Mouse (Mus musculus) mouse trophoblast stem cell (cell line): ENCODE data around the gene Enho.
"Not testable (repeated sequence)": the region's sequence is repeated elsewhere in the genome, so short reads cannot be mapped to it uniquely, and the experiment has no call there.

Experiments
- in situ Hi-C, 2 experiments: fragments of 300-500 bp; cut with MseI, MboI; formaldehyde crosslinking; loops; 2 replicates in 1 of 2; 3 replicates in 1 of 2; pipeline ENCODE4 v1.15.1; 2025

The Enho gene

GRCm38 (mm10) chr4:41639913-41640507, at the start of gene Enho:
Gene Enho, minus strand, starts transcription at chr4:41640324.
- in situ Hi-C loops = no loop called here

DNA sequence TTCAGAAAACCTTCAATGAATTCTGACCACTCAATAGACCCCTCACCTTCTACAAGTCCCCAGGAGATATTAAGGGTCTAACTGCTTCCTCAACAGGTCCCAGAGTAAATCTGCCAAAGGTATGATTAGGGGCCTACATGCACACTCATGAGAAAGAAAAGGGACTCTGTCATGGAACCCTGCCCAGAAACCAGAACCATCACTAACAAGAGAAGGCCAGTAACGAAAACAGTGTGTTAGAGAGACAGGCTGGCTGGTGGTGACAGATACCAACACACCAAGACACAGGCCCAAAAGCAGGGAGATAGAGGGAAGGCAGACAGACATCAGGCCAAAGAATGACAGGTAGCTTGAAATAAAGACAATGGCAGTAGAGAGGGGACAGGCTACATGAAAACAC, 48.4 kb upstream of the Enho start:
- in situ Hi-C loops = not testable (repeated sequence)

DNA sequence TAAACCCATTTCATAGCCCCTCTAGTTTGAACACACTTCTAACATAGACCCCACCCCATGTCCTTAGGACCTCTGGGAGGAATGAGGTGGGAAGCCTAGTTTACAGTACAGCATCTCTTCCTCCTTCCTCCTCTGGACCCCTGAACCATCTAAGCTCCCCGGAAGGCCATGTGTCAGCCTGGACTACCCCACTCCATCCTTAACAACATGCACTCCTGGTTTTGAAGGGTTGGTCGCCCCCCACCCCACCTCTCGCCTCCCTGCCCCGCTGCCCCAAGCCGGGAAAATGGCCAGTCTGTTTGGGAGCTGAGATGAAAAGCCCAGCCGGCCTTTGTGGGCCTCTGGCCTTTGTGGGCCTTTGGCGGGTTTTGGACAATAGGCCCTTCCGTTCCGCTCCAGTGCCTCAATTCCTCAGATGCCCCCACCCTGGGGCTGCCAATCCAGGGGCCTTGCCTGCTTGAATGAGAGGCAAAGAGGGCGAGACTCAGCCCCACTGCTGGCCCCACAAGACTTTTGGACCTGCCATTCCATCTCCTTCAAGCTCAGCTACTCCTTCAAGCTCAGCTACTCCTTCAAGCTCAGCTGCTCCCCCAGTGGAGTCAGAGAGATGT, 45.9 kb upstream of the Enho start:
- in situ Hi-C loops = not testable (repeated sequence)

DNA sequence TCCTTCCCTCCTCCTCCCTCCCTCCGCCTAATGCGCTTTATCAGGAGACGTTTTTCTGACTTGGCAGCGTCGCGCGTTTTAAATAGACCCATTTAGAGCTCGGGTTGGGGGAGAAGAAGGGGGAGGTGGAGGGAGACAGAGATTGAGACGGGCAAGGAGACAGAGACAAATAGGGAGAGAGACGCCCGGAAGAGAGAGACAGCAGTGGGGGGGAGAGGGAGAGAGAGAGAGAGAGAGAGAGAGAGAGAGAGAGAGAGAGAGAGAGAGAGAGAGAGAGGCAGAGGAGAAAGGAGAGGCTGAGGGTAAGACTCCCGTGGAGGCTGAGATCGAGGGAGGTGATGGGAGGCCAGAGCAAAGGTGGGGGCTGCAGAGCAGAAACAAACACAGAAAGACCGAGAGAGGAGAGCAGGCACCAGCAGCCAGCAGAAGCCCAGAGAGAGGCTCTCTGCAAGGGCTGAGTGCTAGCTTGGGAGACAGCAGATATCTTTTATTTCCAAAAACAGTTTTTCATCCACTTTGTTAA, 44.9 kb upstream of the Enho start:
- in situ Hi-C loops = not testable (repeated sequence)

GRCm38 (mm10) chr4:41684131-41684930, 44.2 kb upstream of the Enho start:
- in situ Hi-C loops = not testable (repeated sequence)

DNA sequence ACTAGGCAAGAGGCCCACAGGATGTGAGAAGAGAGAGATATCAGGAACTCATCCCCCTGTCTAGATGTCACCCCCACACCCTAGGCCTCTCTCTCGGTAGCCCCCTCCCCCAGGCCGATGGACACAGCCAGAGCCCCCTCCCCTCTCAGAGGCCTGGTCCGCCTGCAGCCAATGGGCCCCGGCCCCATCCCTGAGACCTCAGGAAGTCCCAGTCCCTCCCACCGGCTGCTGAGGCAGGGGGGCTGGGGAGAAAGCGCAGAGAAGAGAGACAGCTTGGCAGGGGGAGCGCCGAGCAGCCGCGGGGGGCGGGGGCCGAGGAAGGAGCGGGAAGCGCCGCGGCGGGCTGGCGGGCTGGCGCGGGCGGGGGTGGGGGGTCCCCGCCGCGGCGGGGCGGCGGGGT, 43.2 kb upstream of the Enho start:
- in situ Hi-C loops = not testable (repeated sequence)

DNA sequence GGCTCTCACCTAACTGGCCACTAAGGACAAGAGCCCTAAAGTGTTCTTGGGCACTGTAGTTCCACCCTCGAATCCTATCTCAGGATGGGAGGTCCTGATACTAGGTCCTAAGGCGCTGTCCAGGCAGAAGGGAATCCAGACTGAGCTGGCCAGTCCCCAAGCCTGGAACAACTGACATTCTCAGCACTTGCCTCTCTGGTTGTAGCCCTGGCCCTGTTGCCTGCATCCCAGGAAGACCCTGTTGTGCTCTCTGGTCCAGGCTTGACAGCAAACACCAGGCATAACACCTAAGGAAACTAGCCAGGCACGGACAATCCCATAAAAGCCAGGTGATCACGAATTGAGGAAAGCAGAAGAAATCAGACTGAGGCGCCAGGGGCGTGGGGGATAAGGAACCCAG, 42.7 kb upstream of the Enho start:
- in situ Hi-C loops = no loop called here

DNA sequence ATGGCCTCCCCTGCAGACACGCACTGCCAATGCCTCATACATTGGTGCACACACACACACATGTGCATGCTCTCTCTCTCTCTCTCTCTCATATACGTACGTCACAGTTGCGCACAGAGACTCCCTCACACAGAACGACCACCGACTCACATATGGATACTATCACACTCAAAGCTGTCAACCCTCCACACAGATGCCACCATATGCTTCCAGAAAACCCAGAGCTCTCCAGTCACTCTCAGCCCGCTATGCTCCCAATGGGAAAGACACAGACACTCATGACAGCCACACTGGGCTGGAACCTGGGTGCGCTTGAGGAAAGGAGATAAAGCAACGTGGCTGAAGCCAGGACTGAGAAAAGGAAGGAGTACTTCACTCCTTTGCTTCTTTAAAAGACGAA, 41.8 kb upstream of the Enho start:
- in situ Hi-C loops = no loop called here

- in situ Hi-C loops = no loop called here
Observed at GRCm38 (mm10) chr4:41681176-41681575, 41.1 kb upstream of the Enho start.

GRCm38 (mm10) chr4:41679291-41679690, 39.2 kb upstream of the Enho start:
- in situ Hi-C loops = no loop called here

GRCm38 (mm10) chr4:41678863-41679262, 38.7 kb upstream of the Enho start:
- in situ Hi-C loops = no loop called here

- in situ Hi-C loops = no loop called here
Observed at GRCm38 (mm10) chr4:41677006-41677629, 37.0 kb upstream of the Enho start.

DNA sequence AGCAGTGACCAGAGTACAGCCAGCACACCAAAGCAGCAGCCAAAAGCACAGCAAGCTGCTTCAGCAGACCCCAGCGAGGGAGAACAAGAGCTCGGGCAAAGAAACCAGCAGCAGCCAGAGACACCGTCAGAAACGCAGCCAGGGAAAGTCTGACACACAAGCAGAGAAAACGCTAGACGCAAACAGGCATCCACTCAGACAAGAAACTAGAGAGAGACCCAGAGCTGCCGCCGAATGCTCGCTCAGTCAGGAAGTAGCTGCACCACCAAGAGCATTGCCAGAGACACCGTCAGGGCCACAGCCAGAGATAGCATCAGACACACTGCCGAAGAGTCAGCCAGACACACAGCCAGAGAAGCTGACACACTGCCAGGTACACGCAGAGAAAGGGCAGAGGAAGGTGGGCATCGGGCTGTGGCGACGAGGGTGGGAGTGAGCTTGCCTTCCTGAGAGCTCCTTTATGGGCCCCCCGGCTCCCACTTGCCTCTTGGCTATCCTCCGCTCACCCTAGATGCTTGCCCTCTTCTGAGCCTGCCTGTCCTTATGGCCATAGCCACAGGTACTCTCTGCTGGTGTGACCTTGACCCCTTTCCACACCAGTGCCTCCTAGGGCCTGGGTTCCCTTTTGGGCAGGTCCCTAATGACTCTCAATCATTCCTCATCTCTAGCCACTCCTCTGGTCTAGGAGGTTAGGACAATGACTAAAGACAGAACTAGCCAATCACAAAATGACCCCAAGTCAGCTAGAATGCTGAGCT, 36.3 kb upstream of the Enho start:
- in situ Hi-C loops = no loop called here

GRCm38 (mm10) chr4:41673186-41673585, 33.1 kb upstream of the Enho start:
- in situ Hi-C loops = no loop called here

- in situ Hi-C loops = no loop called here
Observed at GRCm38 (mm10) chr4:41672522-41672963, 32.4 kb upstream of the Enho start.

DNA sequence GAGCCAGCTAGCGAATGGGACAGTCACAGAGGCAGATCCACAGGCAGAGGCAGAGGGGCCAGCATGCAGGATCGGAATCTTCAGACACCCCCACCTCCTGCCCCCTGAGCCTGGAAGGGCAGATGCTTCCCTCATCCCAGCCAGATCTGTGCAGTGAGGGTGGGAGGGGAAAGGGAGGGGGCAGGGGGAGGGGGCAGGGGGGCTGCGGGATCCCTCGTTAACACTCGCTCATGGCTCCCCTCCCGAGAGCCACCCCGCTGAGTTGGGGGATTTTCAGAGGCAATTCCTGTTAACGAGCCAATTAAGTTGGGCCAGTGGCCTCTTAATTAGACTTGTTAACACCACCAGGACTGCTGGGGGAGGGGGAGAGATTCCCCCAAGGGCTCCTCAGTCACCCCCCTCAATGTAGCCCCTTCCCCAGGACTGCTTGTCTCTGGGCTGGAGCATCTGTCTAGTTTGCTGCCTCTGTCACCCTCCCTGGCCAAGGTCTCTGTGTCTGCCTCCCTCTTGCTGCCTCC, 31.9 kb upstream of the Enho start:
- in situ Hi-C loops = no loop called here

DNA sequence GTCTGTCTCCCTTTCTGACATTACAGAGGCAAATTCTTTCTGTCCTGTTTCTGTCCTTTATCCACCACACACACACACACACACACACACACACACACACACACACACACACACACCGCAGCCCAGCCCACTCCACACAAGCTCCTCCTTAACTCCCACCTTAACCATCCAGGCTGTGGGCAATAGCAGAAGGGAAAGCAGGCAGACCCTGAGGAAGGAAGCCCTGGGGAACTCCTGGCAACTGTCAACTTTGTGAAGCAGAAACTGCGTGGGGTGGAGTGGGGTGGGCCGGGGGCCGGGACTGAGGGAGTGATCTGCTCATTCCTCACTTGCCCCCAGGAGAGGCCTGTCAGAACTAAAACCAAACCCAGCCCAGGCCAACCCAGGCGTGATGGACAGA, 31.4 kb upstream of the Enho start:
- in situ Hi-C loops = no loop called here

DNA sequence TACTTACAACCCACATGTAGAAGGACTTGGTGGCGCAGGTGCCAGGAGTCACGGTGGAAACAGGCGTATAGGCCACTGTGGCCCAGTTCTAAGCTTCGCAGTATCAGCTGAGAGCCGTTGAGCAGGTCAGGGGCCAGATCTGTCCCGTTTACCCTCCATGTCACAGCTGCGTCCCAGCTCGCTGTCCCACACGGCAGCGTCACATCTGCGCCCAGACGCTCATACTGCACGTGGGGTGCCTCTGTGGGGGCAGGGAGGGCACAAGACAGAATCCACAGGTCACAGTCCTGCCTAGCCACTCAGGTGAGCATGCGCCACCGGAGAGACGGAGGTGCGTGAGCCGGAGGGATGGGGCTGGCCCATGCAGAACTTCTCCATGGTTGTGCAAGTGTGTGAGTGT, 30.7 kb upstream of the Enho start:
- in situ Hi-C loops = no loop called here

DNA sequence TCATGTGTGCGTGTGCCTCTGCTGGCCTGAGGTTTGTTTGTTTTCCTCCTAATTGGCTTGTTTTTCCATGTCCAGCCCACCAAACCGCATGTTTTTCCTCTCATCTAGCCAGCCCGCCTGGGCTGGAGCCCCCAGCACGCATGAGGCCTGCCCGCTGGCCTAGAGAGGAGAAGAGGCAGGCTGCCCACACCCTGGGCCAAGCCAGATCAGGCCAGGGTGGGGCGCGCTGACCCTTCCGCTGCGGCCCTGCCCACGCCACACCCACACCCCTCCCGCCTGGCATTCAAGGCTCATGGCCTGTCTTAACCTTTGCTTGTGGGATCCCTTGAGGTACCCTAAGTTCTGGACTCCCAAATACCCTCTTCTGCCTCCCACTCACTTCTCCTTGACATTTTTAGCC, 26.5 kb upstream of the Enho start:
- in situ Hi-C loops = no loop called here

GRCm38 (mm10) chr4:41665009-41665675, 25.0 kb upstream of the Enho start:
- in situ Hi-C loops = no loop called here

GRCm38 (mm10) chr4:41664533-41664932, 24.4 kb upstream of the Enho start:
- in situ Hi-C loops = no loop called here
